Mouse (Mus musculus) stomach, postnatal 0 days (tissue): Measurements from ENCODE around the gene Actb. TPM values are rescaled to one million over a fixed set of nuclear protein-coding genes. Genes with fewer than 3 reads are reported as not detected.

Experiments used
- ATAC-seq: fragments of 200-750 bp; cut with Nextera tagmentation; 2 replicates; pipeline ENCODE4 v1.8.0; 2017; ENCODE audit not compliant: low FRiP score, low TSS enrichment
- DNase-seq: peaks from one replicate; pipeline ENCODE4 v3.0.0-alpha.2; 2016; ENCODE audit warnings: low spot score
- H3K27ac ChIP-seq: fragments of 300-500 bp; sonication (generic); replicated peaks from 2 replicates; pipeline ENCODE4 v1.5.1; 2014; ENCODE audit warnings: mild to moderate bottlenecking, control low read depth
- H3K27me3 ChIP-seq: fragments of 300-500 bp; sonication (generic); 2 replicates; pipeline ENCODE4 v1.6.1; 2014; ENCODE audit warnings: low read length; ENCODE audit not compliant: control insufficient read depth, insufficient read depth
- H3K36me3 ChIP-seq: fragments of 300-500 bp; sonication (generic); 2 replicates; pipeline ENCODE4 v1.6.1; 2014; ENCODE audit warnings: low read length, mixed read lengths; ENCODE audit not compliant: control insufficient read depth, insufficient read depth
- H3K4me1 ChIP-seq: fragments of 300-500 bp; sonication (generic); replicated peaks from 2 replicates; pipeline ENCODE4 v1.6.1; 2014; ENCODE audit warnings: antibody characterized with exemption; ENCODE audit not compliant: control insufficient read depth, insufficient read depth
- H3K4me2 ChIP-seq: fragments of 300-500 bp; sonication (generic); replicated peaks from 2 replicates; pipeline ENCODE4 v1.6.1; 2014; ENCODE audit warnings: low read depth, mild to moderate bottlenecking, control low read depth, moderate library complexity
- H3K4me3 ChIP-seq: fragments of 300-500 bp; sonication (generic); 2 replicates; pipeline ENCODE4 v1.5.1; 2014; ENCODE audit warnings: low read depth, low read length, control low read depth
- H3K9ac ChIP-seq: fragments of 300-500 bp; sonication (generic); 2 replicates; pipeline ENCODE4 v1.6.1; 2014; ENCODE audit warnings: mild to moderate bottlenecking, low read length, control low read depth, mixed read lengths
- H3K9me3 ChIP-seq: fragments of 300-500 bp; sonication (generic); 2 replicates; pipeline ENCODE4 v1.6.1; 2016; ENCODE audit warnings: low read length; ENCODE audit not compliant: control insufficient read depth
- CTCF ChIP-seq: IDR thresholded peaks from 2 replicates; pipeline ENCODE4 v1.5.1; 2016; ENCODE audit warnings: antibody characterized with exemption, low read depth, mild to moderate bottlenecking, moderate library complexity
- EP300 ChIP-seq: optimal IDR thresholded peaks from 2 replicates; pipeline ENCODE3; 2016; ENCODE audit warnings: antibody characterized with exemption
- WGBS: fragments of 180-500 bp; shearing (Covaris S2); extraction: QIAGEN DNeasy Blood & Tissue Kit; methylation state at CpG from one replicate; pipeline ENCODE4 v1.1.7; 2014; 5-methylcytosine and 5-hydroxymethylcytosine counted together
- polyA plus RNA-seq: library from polyadenylated mRNA; unstranded; fragments of >200 nt; fragmentation: Nextera tagmentation; extraction: Ambion mirVana; gene quantifications from 2 replicates; pipeline ENCODE4 v1.2.1, GENCODE M21; 2015

Actb gene
- polyA plus RNA-seq, 1 experiment from 2014 or later: 16,187 TPM

- peaks cover 9% of the 10 kb centered on the region for H3K36me3 ChIP-seq
- H3K4me1 ChIP-seq: no peaks in the 10 kb centered on the region
- ATAC-seq (no peak), DNase-seq (no peak)
- no peak overlapping the region for H3K9ac ChIP-seq
- no peak overlapping the region for H3K4me2 ChIP-seq
- 0 out of 2 replicates have a peak overlapping the region, but pooled peaks have one; percentile 13 for H3K27ac ChIP-seq
- TF ChIP-seq CTCF (no peak), EP300 (no peak)
- 79% methylated on average over 6 of the region's 6 CpGs for WGBS
- H3K4me3 ChIP-seq: no peak overlapping the region
- no peaks in the 10 kb centered on the region for H3K27me3 ChIP-seq
- no peaks in the 10 kb centered on the region for H3K9me3 ChIP-seq
Measured at GRCm38 (mm10) chr5:142880246-142880645, 26.3 kb downstream of the Actb start.

DNA sequence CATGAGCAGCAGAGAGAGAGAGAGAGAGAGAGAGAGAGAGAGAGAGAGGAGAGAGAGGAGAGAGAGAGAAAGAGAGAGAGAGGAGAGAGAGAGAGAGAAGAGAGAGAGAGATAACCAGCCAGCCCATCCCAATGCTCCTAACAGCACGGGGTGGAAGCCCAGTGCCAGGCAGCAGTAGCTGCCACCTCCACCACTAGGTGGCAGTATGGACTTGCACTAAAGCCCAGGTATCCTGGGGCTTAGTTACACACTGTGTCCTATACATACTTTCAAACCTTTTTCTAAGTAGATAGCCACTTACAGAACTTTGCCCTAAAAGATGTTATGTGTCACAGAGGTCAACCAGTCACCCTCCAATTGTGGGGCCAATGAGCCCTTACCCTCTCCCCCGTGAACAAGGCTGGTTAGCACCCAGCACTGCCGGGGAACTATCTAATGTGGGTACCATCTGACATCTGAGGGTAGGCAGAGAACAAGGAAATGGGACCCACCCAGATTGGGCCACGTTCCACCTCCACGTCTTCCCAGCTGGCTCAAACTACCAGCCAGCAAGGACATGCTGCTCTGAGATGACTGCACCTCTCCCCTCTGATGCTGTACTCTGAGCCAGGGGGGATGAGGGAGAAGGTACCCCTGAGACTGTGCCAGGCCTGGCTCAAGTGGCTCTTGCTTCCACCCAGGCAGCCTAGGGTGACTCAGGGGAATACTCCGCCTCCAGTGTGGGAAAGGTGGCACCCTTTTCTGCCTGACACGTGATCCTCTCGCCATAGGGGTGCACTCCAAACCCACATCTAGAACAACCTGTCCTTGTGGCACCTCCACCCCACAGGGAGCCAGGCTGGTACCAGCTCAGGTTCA is 27.0 kb downstream of the Actb start:
- DNase-seq (peak; percentile 84), ATAC-seq (peak; percentile 76)
- Histone ChIP-seq H3K9ac (no peak overlapping the region), H3K4me1 (no peaks in the 10 kb centered on the region), H3K4me3 (no peak overlapping the region), H3K27me3 (no peaks in the 10 kb centered on the region), H3K9me3 (no peaks in the 10 kb centered on the region), H3K27ac (peak overlapping the region; percentile 35; the same call in 1 of the 2 replicates), H3K36me3 (peaks cover 6% of the 10 kb centered on the region), H3K4me2 (no peak overlapping the region)
- whole genome bisulfite sequencing: 58% methylated on average over 8 of the region's 8 CpGs
- TF ChIP-seq EP300 (no peak), CTCF (peak; percentile 97)

DNA sequence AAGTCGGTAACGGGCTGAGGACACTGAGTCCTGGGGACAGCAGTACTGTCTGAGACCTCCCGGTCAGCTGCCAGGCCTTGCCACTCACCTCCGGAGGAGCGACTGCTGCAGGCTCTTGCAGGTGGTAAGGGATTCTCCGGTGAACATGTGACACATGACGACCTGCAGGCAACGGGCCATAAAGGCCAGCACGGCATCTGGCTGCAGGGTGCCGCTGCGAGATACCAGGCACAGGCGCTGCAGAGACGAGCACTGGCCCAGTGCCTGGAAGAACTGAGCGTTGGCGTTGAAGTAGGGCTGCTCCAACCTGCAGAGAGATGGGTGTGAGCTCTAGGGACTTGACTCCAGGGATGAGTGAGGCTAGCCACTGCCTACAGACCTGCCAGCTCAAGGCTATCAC is 28.0 kb downstream of the Actb start:
- Histone ChIP-seq H3K9me3 (no peaks in the 10 kb centered on the region), H3K27ac (no peak overlapping the region), H3K4me2 (no peak overlapping the region), H3K27me3 (no peaks in the 10 kb centered on the region), H3K9ac (no peak overlapping the region), H3K4me3 (no peak overlapping the region), H3K36me3 (peaks cover 6% of the 10 kb centered on the region), H3K4me1 (no peaks in the 10 kb centered on the region)
- ATAC-seq (no peak), DNase-seq (no peak)
- TF ChIP-seq EP300 (no peak), CTCF (no peak)
- 90% methylated on average over 15 of the region's 15 CpGs for WGBS

DNA sequence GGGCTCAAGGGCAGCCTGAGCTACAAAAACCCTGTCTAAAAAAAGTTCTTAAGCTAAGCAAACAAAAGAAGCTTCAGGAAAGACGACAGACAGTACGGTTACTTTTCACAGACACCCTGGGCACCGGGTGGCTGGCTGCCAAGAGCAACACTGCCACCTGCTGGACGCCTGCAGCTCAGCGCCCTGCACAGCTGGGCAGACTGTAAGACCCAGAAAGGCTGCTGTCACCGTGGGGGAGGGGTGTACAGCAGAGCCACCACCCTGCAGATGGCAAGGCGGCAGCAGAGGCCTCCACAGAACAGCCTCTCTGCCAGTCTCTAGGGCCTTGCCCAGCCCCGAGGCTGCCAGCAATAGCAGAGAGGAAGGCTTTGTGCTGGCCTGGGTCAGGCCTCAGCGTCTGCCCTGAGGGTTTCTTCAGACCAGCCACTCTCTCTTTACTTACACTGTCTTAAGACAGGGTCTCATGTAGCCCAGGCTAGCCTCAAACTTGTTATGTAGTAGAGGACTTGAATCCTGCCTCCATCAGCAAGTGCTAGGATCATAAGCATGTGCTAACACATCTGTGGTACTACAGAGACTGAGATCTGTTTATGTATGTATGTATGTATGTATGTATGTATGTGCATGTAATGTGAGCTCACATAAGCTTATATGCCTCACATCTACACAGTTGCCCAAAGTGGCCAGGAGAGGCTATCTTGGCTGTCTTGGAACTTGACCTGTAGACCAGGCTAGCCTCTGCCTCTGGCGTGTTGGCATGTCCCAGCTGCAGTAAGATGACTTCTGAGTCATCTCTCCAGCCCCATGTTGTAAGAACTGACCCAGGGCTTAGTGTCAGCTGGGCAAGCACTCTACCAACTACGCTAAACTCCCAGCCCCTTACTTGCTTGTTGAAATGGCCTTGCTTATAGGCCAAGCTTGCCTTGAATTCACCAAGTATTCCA is 28.9 kb downstream of the Actb start:
- H3K4me2 ChIP-seq: no peak overlapping the region
- WGBS: 26% methylated on average over 11 of the region's 11 CpGs
- H3K27me3 ChIP-seq: no peaks in the 10 kb centered on the region
- H3K4me1 ChIP-seq: no peaks in the 10 kb centered on the region
- TF ChIP-seq EP300 (no peak), CTCF (peak; percentile 96)
- H3K9ac ChIP-seq: no peak overlapping the region
- peak; percentile 86 for DNase-seq
- no peak overlapping the region for H3K27ac ChIP-seq
- no peaks in the 10 kb centered on the region for H3K9me3 ChIP-seq
- ATAC-seq: peak; percentile 58
- no peak overlapping the region for H3K4me3 ChIP-seq
- peaks cover 6% of the 10 kb centered on the region for H3K36me3 ChIP-seq

DNA sequence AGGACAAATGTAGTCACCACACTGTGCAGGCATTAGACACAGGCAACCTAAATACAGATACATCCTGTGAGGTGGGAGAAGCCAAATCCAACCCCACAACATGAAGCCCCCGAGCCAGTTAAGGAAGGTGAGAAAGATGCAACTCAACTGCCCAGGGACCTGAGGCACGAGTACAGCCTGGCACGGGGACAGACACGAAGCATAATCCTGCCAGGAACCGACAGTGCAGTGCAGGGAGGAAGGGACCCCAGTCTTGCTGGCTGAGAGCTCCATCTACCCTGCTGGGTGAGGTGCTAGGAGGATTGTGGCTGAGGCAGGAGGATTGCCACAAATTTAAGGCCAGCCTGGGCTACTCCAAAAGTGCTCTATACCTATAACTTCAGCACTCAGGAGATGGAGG is 29.7 kb downstream of the Actb start:
- TF ChIP-seq CTCF: no peak
- TF ChIP-seq EP300: no peak
- Histone ChIP-seq H3K4me2 (no peak overlapping the region), H3K9ac (no peak overlapping the region), H3K27me3 (no peaks in the 10 kb centered on the region), H3K27ac (no peak overlapping the region), H3K4me1 (no peaks in the 10 kb centered on the region), H3K4me3 (no peak overlapping the region), H3K36me3 (peaks cover 6% of the 10 kb centered on the region), H3K9me3 (no peaks in the 10 kb centered on the region)
- DNase-seq: no peak
- no peak for ATAC-seq
- 80% methylated on average over 5 of the region's 5 CpGs for WGBS

DNA sequence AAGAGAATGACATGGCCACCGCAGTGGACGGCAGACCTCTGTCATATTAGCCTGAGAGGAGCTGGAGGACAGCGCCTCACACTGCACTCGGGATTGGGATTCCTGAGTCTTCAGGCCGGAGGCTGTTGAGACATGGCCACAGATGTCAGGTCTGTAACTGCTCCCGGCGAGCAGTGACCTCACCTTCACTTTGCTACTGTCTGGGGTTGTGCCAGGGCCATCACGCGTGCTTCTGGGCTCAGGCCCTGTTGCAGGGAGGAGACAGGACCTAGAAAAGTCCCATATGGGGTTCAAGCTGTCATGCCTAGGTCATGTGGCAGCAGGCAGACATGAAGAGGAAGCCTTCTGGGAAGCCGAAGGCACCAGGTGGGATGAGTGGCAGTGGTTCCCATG is 31.0 kb downstream of the Actb start:
- DNase-seq: no peak
- no peaks in the 10 kb centered on the region for H3K27me3 ChIP-seq
- no peaks in the 10 kb centered on the region for H3K4me1 ChIP-seq
- H3K36me3 ChIP-seq: peaks cover 6% of the 10 kb centered on the region
- TF ChIP-seq EP300 (no peak), CTCF (no peak)
- H3K4me2 ChIP-seq: no peak overlapping the region
- H3K27ac ChIP-seq: no peak overlapping the region
- 89% methylated on average over 10 of the region's 10 CpGs for WGBS
- ATAC-seq: no peak
- no peaks in the 10 kb centered on the region for H3K9me3 ChIP-seq
- H3K4me3 ChIP-seq: no peak overlapping the region
- no peak overlapping the region for H3K9ac ChIP-seq
